Mouse (Mus musculus) midbrain, embryonic 12.5 days (tissue): ENCODE measurements at regions not wholly inside any gene's neighbourhood (a gene's known extent, or its start where the extent isn't known, plus 50 kb on each side); places are given as distances from the start of the nearest gene placed in this dataset.

Experiments
- ATAC-seq: fragments of 200-750 bp; cut with Nextera tagmentation; 2 replicates; pipeline ENCODE4 v1.8.0; 2017; ENCODE audit warnings: low read depth, moderate TSS enrichment, moderate library complexity; ENCODE audit not compliant: low FRiP score
- H3K27ac ChIP-seq: fragments of 300-500 bp; sonication (generic); replicated peaks from 2 replicates; pipeline ENCODE4 v1.5.1; 2016; ENCODE audit warnings: mild to moderate bottlenecking
- H3K27me3 ChIP-seq: fragments of 300-500 bp; sonication (generic); 2 replicates; pipeline ENCODE4 v1.6.1; 2016; ENCODE audit warnings: mild to moderate bottlenecking
- H3K36me3 ChIP-seq: fragments of 300-500 bp; sonication (generic); 2 replicates; pipeline ENCODE4 v1.6.1; 2016
- H3K4me1 ChIP-seq: fragments of 300-500 bp; sonication (generic); 2 replicates; pipeline ENCODE4 v1.6.1; 2016
- H3K4me2 ChIP-seq: fragments of 300-500 bp; sonication (generic); replicated peaks from 2 replicates; pipeline ENCODE4 v1.6.1; 2016; ENCODE audit warnings: mild to moderate bottlenecking, moderate library complexity
- H3K4me3 ChIP-seq: fragments of 300-500 bp; sonication (generic); 2 replicates; pipeline ENCODE4 v1.5.1; 2016; ENCODE audit warnings: mild to moderate bottlenecking
- H3K9ac ChIP-seq: fragments of 300-500 bp; sonication (generic); replicated peaks from 2 replicates; pipeline ENCODE4 v1.6.1; 2016; ENCODE audit warnings: mild to moderate bottlenecking, moderate library complexity
- H3K9me3 ChIP-seq: fragments of 300-500 bp; sonication (generic); 2 replicates; pipeline ENCODE4 v1.6.1; 2016; ENCODE audit warnings: mild to moderate bottlenecking
- WGBS: fragments of 180-500 bp; shearing (Covaris S2); methylation state at CpG from one replicate; pipeline ENCODE4 v1.1.7; 2016; 5-methylcytosine and 5-hydroxymethylcytosine counted together

DNA sequence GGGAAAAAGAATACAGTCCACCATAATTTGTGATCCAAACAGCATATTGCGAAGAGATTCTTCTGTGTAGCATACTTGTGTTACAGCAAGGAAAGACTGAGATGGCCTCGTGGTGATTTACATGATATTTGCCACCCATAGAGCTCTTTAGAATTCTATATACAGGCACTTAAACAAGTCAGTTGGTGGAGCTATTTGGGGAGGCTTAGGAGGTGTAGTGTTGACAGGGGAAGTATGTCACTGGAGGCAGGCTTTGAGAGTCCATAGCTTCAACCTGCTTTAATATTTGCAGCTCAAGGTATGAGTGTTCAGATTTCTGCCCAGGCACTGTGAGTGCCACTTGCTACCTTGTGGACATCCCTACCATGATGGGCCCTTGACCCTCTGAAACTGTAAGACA, 187.3 kb downstream of the Ostf1 start:
- Histone ChIP-seq H3K27ac (no peak overlapping the region), H3K4me3 (no peak overlapping the region), H3K4me1 (no peaks in the 10 kb centered on the region), H3K36me3 (no peaks in the 10 kb centered on the region), H3K9ac (no peak overlapping the region), H3K9me3 (no peaks in the 10 kb centered on the region), H3K27me3 (no peaks in the 10 kb centered on the region), H3K4me2 (no peak overlapping the region)
- ATAC-seq: no peak
- WGBS: 77% methylated on average over 2 of the region's 2 CpGs

DNA sequence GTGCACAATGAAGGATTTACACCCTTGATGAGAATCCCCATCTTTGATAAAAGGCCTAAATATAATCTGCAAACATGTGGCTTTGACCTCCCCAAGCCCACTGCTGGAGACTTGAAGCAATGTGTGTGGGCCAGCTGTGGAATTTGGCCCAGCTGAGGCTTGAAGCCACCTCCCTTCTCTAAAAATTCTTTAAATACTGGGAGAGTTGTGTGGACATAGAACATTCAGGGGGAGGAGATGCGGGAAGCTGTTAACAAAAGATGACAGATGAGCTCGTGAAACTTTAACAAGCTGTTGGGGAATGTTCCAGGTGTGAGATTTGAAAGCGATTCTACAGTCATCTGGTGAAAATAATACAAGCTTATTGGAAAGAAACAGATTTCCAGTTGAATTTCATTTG, 195.3 kb downstream of the Ostf1 start:
- no peak for ATAC-seq
- no peak overlapping the region for H3K27ac ChIP-seq
- H3K36me3 ChIP-seq: no peaks in the 10 kb centered on the region
- H3K9me3 ChIP-seq: no peaks in the 10 kb centered on the region
- WGBS: 56% methylated on average over 3 of the region's 3 CpGs
- no peak overlapping the region for H3K4me3 ChIP-seq
- no peaks in the 10 kb centered on the region for H3K27me3 ChIP-seq
- no peak overlapping the region for H3K9ac ChIP-seq
- H3K4me1 ChIP-seq: no peaks in the 10 kb centered on the region
- H3K4me2 ChIP-seq: no peak overlapping the region

DNA sequence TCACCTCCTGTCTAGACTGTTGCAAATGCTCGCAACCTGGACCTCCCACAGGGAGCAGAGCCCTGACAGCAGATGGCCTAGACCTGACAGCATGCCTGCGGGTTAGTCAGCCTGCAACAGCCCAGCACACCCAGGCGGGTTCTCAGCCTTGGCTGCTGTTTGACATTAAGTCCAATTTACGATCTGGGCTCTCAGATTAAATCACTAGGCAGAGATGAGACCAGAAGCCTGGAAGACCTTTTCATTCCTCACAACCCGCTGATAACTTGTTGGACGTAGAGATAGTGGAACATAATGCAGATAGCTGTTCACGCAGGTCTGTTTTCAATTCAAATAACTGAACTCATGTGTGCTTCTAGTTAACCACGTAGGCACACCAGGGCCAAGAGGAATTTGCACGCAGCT, 211.2 kb downstream of the Ostf1 start:
- Histone ChIP-seq H3K27ac (no peak overlapping the region), H3K36me3 (no peaks in the 10 kb centered on the region), H3K4me3 (no peak overlapping the region), H3K27me3 (no peaks in the 10 kb centered on the region), H3K4me1 (no peaks in the 10 kb centered on the region), H3K9me3 (no peaks in the 10 kb centered on the region), H3K4me2 (no peak overlapping the region), H3K9ac (no peak overlapping the region)
- 65% methylated on average over 9 of the region's 9 CpGs for WGBS
- no peak for ATAC-seq

DNA sequence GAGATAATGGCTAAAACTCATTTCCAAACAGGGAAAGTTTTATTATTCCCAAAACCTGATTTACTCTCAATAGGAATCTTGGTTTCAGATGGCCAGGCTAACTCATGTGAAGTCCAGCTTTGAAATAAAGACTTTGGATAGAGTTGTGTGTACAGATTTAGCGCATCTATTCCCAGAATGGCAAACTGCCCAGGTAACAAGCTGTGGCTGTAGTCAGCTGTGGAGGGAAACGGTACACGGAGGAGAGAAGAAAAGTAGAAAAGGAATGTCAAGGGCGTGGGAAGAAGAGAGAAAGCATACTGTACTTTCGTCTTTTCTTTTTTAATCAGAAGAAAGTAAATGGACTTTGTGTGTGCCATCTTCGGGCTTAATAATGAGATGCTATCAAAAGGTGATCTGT, 213.1 kb downstream of the Ostf1 start:
- no peaks in the 10 kb centered on the region for H3K36me3 ChIP-seq
- H3K4me1 ChIP-seq: no peaks in the 10 kb centered on the region
- no peak overlapping the region for H3K4me2 ChIP-seq
- no peaks in the 10 kb centered on the region for H3K9me3 ChIP-seq
- no peak for ATAC-seq
- no peak overlapping the region for H3K4me3 ChIP-seq
- H3K27ac ChIP-seq: no peak overlapping the region
- no peaks in the 10 kb centered on the region for H3K27me3 ChIP-seq
- 89% methylated on average over 6 of the region's 6 CpGs for WGBS
- no peak overlapping the region for H3K9ac ChIP-seq

DNA sequence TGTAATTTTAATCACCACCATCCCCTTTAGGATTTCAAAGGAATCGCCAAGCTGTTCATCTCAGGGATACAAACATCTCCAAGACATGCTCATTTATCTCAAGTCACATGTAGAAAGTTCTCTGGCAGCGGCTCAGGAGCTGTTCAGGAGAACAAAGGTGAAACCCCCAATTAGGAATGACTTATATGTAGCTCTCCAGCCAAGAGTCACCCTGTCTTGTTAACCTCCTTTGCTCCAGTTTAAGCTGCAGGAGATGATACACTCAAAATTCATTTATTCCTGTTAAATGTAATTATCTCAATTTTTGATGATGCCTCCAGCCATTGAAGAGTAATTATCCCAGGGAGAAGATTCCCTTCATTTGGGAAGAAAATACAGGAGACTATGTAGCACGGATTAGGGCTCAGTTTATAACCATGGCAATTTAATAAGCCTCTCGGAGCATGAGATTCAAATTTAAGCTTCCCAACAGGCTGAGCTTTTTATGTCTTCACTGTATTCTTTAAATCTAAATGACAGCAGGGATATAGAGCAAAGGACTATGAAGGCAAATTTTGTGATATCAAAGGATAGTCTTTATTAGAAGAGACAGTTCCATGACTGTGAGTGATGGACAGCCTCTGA, 254.0 kb downstream of the Ostf1 start:
- 84% methylated on average over 4 of the region's 4 CpGs for WGBS
- Histone ChIP-seq H3K4me3 (no peak overlapping the region), H3K4me2 (no peak overlapping the region), H3K27me3 (no peaks in the 10 kb centered on the region), H3K36me3 (no peaks in the 10 kb centered on the region), H3K27ac (no peak overlapping the region), H3K9ac (no peak overlapping the region), H3K4me1 (no peaks in the 10 kb centered on the region), H3K9me3 (no peaks in the 10 kb centered on the region)
- ATAC-seq: no peak

DNA sequence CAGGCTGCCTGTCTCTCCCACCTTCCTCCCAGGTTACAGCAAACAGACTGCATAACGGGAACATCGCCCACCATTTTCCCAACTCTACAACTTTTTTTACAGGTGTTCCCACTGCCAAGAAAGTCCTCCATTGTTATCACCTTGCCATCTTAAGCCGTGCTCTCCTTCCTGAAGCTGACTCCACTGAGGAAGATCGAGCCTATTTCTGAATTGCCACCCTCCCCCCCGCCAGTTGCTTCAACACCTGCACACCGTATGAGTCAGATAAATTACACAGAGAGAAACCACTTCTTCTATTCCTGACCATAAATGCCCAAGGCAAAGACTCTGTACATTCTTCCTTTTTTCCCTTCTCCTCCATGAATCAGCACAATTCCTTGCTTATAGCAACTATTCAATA, 263.0 kb downstream of the Ostf1 start:
- H3K4me1 ChIP-seq: no peaks in the 10 kb centered on the region
- no peaks in the 10 kb centered on the region for H3K36me3 ChIP-seq
- WGBS: 94% methylated on average over 6 of the region's 6 CpGs

DNA sequence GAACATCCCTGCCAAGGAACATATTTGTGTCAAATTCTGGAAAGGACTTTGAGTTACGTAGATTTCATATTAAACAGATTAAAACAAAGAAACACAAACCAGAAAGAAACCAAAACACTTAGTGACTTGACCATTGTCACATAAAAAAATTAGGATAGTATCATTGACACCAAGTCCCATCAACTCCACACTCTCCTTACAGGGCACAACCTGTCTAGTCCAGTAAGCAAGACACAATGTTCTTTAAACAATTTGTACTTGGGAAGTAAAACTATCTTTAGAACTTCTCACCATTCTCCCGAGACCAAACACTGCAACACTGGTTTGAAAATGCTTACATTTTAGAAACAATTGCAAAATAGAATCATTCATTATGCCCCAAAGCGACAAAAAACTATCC, 277.7 kb downstream of the Ostf1 start:
- Histone ChIP-seq H3K27ac (no peak overlapping the region), H3K4me2 (no peak overlapping the region), H3K9ac (no peak overlapping the region), H3K4me3 (no peak overlapping the region), H3K27me3 (no peaks in the 10 kb centered on the region), H3K36me3 (no peaks in the 10 kb centered on the region), H3K9me3 (no peaks in the 10 kb centered on the region), H3K4me1 (no peaks in the 10 kb centered on the region)
- no peak for ATAC-seq
- WGBS: 81% methylated on average over 3 of the region's 3 CpGs

More for the DNA sequence above, 263.0 kb downstream of the Ostf1 start:
- H3K9me3 ChIP-seq: no peaks in the 10 kb centered on the region
- ATAC-seq: no peak
- H3K27me3 ChIP-seq: no peaks in the 10 kb centered on the region
- no peak overlapping the region for H3K9ac ChIP-seq
- no peak overlapping the region for H3K4me3 ChIP-seq
- no peak overlapping the region for H3K4me2 ChIP-seq
- no peak overlapping the region for H3K27ac ChIP-seq

DNA sequence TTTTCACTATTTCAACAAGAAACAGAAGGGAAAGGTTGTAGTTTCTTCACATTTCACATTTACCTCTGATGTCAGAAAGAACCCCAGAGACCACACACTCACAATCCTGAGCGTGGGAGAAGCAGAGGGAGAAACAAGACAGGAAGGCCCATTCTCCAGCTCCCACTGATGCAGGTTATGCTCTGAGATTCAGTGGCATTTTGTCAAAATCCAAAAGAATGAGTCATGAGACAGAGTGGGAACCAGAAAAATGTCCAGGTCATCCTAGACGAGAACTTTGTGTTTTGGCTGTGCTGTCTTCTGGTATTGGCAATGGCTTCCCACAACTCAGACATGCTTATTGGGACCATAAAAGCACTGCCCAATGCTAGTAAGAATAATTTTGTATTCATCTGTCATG, 285.9 kb downstream of the Ostf1 start:
- H3K4me2 ChIP-seq: no peak overlapping the region
- H3K36me3 ChIP-seq: no peaks in the 10 kb centered on the region
- no peaks in the 10 kb centered on the region for H3K9me3 ChIP-seq
- no peaks in the 10 kb centered on the region for H3K4me1 ChIP-seq
- H3K4me3 ChIP-seq: no peak overlapping the region
- no peaks in the 10 kb centered on the region for H3K27me3 ChIP-seq
- WGBS: 84% methylated on average over 2 of the region's 2 CpGs
- no peak overlapping the region for H3K27ac ChIP-seq
- no peak overlapping the region for H3K9ac ChIP-seq
- ATAC-seq: no peak

DNA sequence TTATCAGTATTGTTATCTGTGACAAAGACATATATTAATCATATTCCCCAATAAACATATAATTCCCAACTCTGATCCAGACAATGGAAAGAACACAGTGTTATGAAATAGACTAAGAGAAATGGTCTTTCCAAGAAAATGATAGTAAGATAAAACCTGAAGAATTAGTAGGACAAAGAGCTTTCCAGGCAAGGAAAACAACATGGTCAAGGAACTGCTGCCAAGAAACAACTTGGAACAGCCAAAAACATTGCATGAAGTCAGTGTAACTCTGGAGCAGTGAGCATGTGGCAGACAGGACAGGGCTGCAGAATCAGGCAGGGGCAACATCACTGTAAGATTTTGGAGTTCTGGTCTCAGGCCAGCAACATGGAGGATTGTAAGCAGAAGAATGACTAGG, 288.0 kb downstream of the Ostf1 start:
- H3K4me3 ChIP-seq: no peak overlapping the region
- H3K9ac ChIP-seq: no peak overlapping the region
- H3K4me2 ChIP-seq: no peak overlapping the region
- no peaks in the 10 kb centered on the region for H3K27me3 ChIP-seq
- H3K27ac ChIP-seq: no peak overlapping the region
- no peak for ATAC-seq
- no peaks in the 10 kb centered on the region for H3K4me1 ChIP-seq
- H3K9me3 ChIP-seq: no peaks in the 10 kb centered on the region
- H3K36me3 ChIP-seq: no peaks in the 10 kb centered on the region

DNA sequence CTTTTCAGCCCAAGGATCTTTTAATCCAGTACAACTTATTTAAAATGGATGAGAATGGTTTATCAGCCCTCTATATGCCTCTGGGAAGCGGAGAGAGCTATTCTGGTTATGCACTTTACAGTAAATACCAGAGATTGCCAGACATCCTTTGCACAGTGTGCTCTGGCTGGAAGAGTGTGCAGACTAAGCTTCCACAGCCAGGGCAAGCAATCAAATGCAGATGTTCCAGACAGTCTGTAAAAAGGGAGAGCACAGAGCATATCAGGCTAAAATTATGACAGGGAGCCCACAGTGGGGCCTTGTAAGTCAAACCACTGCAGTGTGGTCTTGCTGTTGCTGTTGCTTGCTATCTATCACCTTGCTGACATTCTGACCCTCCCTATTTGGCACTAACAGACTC, 288.6 kb downstream of the Ostf1 start:
- WGBS: 95% methylated on average over 1 of the region's 1 CpGs
- ATAC-seq: no peak

DNA sequence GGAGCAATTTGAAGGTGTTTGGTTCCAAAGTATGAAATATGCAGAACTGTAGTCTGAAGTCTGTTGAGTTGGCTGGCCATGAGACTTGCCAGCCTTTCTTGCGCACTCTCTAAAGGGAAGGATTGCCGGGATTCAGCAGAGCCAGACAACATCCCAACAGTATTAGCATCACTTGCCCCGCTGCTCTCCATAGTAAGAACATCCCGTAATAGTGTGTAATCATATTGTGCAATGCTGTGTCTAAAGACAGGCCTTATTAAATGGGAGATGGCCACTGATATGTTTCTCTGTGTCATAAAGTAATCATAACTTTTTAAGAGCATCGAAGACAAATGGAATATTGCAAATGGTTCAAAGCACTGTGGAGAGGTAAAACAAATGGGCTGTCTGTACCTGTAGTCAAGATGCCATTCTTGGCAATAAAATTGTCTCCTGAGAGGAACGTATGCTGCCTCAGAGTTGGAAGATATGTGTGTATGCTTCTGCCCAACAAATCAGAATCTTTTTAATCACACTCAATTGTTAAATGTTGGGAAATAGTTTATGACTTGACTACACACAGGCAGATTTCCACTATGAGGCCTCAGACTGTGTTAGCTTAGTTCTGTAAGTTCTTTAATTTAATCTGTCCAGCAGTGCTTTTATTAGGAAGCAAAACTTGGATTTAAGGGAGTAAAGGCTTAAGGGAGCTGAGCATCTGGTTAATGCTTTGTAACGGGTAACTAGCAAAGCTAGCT, 293.6 kb downstream of the Ostf1 start:
- no peak overlapping the region for H3K27ac ChIP-seq
- H3K9me3 ChIP-seq: no peaks in the 10 kb centered on the region
- H3K4me3 ChIP-seq: no peak overlapping the region
- H3K4me1 ChIP-seq: 0 out of 2 replicates have a peak, but pooled peaks cover 2% of the 10 kb centered on the region
- no peaks in the 10 kb centered on the region for H3K27me3 ChIP-seq
- H3K4me2 ChIP-seq: no peak overlapping the region
- WGBS: 88% methylated on average over 7 of the region's 7 CpGs
- H3K9ac ChIP-seq: no peak overlapping the region
- H3K36me3 ChIP-seq: no peaks in the 10 kb centered on the region
- ATAC-seq: no peak

More for the DNA sequence above, 288.6 kb downstream of the Ostf1 start:
- Histone ChIP-seq H3K27me3 (no peaks in the 10 kb centered on the region), H3K27ac (no peak overlapping the region), H3K4me1 (no peaks in the 10 kb centered on the region), H3K4me3 (no peak overlapping the region), H3K9me3 (no peaks in the 10 kb centered on the region), H3K36me3 (no peaks in the 10 kb centered on the region), H3K9ac (no peak overlapping the region), H3K4me2 (no peak overlapping the region)

DNA sequence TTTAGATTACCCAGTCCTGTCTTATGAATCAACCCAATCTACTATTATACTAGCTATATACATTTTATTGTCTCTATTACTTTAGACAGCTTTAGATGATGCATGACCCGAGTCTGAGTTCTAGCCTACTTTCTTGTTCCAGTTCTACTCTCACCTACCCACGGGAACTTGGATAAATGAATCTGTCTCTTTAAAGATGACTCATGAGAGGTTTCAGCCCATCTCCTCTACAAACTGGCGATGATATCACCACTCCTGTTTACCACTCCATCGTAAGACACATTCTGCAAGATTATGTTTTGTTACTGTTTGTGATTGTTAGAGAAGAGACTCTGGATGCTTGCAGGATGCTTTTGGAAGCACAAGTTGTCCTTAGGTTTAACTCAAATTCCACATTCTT, 295.0 kb downstream of the Ostf1 start:
- Histone ChIP-seq H3K4me2 (no peak overlapping the region), H3K4me1 (0 out of 2 replicates have a peak, but pooled peaks cover 2% of the 10 kb centered on the region), H3K9me3 (no peaks in the 10 kb centered on the region), H3K4me3 (no peak overlapping the region), H3K27ac (no peak overlapping the region), H3K36me3 (no peaks in the 10 kb centered on the region), H3K27me3 (no peaks in the 10 kb centered on the region), H3K9ac (no peak overlapping the region)
- no peak for ATAC-seq
- WGBS: 90% methylated on average over 4 of the region's 4 CpGs

DNA sequence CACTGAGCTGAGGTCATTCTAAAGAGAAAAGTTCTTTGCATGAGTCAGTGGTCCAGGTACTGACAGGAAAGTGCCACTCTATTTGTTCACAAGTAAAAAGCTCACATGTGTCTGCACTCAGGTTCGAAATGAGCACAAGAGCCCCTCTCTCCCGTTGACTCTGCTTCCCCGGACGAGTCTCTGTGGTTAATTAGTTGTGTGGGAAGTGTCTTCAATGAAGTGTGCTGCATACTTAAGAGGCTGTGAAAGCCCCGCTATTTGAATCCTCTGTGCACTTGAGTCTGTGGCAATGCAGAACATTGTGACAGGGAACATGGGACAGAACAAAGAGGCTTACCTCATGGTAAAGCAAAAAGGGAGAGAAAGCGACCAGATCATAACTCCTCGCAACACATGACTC, 297.0 kb downstream of the Ostf1 start:
- H3K27me3 ChIP-seq: no peaks in the 10 kb centered on the region
- H3K4me3 ChIP-seq: no peak overlapping the region
- H3K9me3 ChIP-seq: no peaks in the 10 kb centered on the region
- ATAC-seq: no peak; the same call in 1 of the 2 replicates
- H3K9ac ChIP-seq: no peak overlapping the region
- H3K36me3 ChIP-seq: no peaks in the 10 kb centered on the region
- H3K4me2 ChIP-seq: no peak overlapping the region
- WGBS: 58% methylated on average over 7 of the region's 7 CpGs
- no peak overlapping the region for H3K27ac ChIP-seq
- H3K4me1 ChIP-seq: 0 out of 2 replicates have a peak, but pooled peaks cover 2% of the 10 kb centered on the region
